Mouse (Mus musculus) mammary gland, adult 2 months (tissue): ENCODE results near the gene Nudc. TPM values are rescaled to one million over a fixed set of nuclear protein-coding genes. Genes with fewer than 3 reads are reported as not detected.

Source experiments
- polyA plus RNA-seq: library from polyadenylated mRNA; depleted of rRNA; stranded (reverse); fragments of >200 nt; gene quantifications from 2 replicates; pipeline ENCODE4 v1.2.3, GENCODE M21; 2012; ENCODE audit warnings: low replicate concordance; rRNA removed

Nudc gene
- 22.5 and 22.6 TPM in 2 replicates for polyA plus RNA-seq

GRCm38 (mm10) chr4:133545272-133546231, at the start of gene Nudc:
Gene Nudc (minus strand): TSS chr4:133545996.

DNA sequence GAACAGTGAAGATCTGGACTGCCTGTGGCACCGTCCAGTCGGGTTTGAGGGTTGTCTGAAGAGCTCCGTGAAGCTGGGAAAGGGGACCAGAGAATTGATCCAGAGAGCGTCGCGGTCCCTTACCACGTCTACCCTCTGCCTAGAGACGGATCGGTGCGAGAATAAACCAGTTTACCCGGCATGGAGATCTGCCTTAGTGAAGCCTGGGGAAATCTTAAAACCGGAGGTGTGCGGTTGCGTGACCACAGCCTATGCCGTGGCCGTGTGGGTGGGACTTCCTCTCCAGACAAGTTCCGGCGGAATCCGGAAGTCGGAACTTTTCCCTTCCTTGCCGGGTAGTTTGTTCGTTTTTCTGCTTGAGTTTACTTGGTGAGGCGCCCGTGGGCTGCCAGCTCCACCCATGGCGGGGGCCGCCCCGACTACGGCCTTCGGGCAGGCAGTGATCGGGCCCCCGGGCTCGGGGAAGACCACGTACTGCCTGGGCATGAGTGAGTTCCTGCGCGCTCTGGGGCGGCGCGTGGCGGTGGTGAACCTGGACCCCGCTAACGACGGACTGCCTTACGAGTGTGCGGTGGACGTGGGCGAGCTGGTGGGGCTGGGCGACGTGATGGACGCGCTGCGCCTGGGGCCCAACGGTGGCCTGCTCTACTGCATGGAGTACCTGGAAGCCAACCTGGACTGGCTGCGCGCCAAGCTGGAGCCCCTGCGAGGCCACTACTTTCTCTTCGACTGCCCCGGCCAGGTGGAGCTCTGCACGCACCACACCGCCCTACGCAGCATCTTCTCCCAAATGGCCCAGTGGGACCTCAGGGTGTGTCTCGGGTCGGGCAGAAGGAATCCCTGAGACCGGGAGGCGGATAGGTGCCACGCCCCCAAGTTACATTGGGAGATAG, 38.5 kb upstream of the Nudc start, which contains the start of gene Gpn2:
Gene Gpn2, plus strand, starts transcription at position 304 of the 893 bp plus-strand sequence.

GRCm38 (mm10) chr4:133574070-133574842, 28.5 kb upstream of the Nudc start, which contains the start of gene Gpatch3:
Gene Gpatch3 (plus strand): TSS chr4:133574745.

DNA sequence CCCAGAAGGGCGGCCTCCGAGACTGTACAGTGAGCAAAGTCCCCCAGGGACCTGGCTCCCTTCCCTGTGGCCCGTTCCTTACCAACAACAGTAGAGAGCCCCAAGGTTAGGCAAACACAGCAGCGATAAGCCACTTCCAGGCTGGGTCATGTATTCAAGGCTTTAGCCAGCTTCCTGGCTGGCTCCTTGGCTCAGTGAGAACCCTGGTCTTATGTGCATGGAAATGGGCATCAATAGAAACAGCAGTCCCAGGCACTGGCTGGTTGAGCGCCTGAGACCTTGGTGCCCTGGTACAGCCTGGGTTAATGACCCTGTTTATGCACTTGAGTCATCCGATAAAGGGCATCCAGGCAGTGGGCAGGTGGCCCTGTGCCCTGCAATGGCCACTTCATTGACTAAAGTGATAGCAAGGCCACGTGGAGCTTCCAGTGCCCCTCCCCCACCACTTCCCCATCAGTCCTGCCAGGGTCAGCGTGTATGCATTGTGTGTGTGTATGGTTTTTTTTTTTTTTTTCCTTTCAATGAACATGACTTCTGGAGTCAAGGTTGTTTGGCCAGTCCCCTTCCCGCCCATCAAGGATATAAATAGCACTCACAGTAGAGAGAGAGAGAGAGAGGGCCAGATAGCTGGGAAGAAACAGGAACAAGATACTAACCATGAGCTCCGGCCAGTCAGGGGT, 7.1 kb upstream of the Nudc start, which contains the start of gene Nr0b2:
Gene Nr0b2, plus strand, starts transcription at position 609 of the 680 bp plus-strand sequence.

DNA sequence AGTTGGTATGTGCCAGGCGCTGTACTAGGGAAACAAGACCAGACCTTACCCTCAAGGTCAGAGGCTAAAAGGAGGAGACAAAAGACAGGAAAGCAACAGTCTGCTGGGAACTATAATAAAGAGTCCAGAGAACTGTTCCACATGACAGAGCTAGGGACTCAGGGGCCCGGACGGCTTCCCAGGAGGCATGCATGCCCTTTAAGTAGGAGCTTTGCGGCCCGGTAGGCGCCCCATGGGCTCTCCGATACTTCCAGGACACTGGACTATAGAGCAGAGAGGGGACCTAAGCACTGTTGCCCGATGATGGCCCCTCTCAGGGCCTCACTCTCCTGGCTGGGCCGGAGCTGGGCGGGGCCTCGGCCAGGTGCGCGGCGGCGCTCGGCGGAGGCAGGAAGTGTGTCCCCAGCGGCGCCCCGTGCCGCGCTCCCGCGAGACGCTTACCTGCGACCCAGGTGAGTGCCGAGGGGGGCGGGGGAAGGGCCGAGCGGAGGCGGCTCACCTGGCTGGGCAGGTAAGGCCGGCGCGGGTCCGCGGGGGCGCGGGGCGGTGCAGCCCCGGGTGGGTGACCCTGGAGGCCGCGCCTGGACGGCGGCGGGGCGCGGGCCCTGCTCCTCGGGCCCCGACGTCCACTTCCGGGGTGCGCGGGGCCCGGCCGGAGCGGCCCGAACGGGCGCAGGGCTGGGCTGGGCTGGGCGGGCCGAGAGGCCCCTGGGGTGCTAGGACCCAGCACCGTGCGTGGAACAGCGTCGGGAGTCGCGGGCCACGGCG, 27.0 kb downstream of the Nudc start, which contains the start of gene Kdf1:
Gene Kdf1, plus strand, starts transcription at position 363 of the 768 bp plus-strand sequence.

DNA sequence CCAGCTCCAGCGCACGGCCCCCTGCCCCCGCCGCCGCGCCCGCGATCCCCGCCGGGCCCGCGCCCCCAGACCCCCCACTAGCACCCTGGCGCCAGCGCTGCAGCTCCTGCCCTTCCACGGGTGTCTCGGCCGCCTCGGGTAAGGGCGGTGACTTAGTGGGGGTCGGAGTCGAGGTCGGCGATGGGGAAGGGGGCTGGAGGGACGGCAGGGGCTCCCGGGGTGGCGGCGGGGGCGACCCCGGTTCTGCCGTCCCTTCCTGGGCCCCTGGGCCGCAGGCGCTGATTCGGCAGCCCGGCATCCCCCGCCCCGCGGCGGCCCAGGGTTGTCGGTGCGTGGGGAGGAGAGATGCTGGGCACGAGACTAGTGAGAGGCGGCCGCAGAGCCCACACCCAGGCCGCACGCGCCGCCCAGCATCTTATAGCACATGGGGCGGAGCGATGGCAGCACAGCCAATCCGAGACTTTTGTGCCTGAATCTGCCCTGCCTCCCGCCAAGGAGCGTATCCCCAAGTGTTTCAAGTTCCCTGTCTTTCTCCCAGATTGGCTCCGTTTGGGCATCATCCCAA, 47.6 kb downstream of the Nudc start, which contains the start of gene Trnp1:
Gene Trnp1, minus strand, starts transcription at position 391 of the 565 bp plus-strand sequence.

Other genes with a start within 250 kb of the Nudc start
- gene Wdtc1, start 192.5 kb downstream of the Nudc start, polyA plus RNA-seq: 57.7 and 67.8 TPM in 2 replicates
- gene Slc9a1, start 176.3 kb downstream of the Nudc start, polyA plus RNA-seq: 46.8 and 62.8 TPM in 2 replicates
- gene Tent5b, start 65.9 kb downstream of the Nudc start, polyA plus RNA-seq: 2.1 and 3.9 TPM in 2 replicates
- gene Trnp1, start 47.4 kb downstream of the Nudc start, polyA plus RNA-seq: 1.7 and 3.1 TPM in 2 replicates
- 8.0 and 19.8 TPM in 2 replicates for gene Kdf1, start 27.0 kb downstream of the Nudc start, polyA plus RNA-seq
- gene Nr0b2, start 7.4 kb upstream of the Nudc start, polyA plus RNA-seq: 0.20 and 1.4 TPM in 2 replicates
- gene Gpatch3, start 28.7 kb upstream of the Nudc start, polyA plus RNA-seq: 3.7 and 6.7 TPM in 2 replicates
- gene Gpn2, start 38.4 kb upstream of the Nudc start, polyA plus RNA-seq: 31.4 and 61.9 TPM in 2 replicates
- 33.2 and 45.9 TPM in 2 replicates for gene Sfn, start 56.2 kb upstream of the Nudc start, polyA plus RNA-seq
- 78.5 and 118 TPM in 2 replicates for gene Zdhhc18, start 104.2 kb upstream of the Nudc start, polyA plus RNA-seq
- 13.0 and 14.3 TPM in 2 replicates for gene Pigv, start 126.7 kb upstream of the Nudc start, polyA plus RNA-seq
- 52.4 and 111 TPM in 2 replicates for gene Arid1a, start 210.8 kb upstream of the Nudc start, polyA plus RNA-seq